ENCODE assay signal across 8 mouse cellular contexts in the genomic region with DNA sequence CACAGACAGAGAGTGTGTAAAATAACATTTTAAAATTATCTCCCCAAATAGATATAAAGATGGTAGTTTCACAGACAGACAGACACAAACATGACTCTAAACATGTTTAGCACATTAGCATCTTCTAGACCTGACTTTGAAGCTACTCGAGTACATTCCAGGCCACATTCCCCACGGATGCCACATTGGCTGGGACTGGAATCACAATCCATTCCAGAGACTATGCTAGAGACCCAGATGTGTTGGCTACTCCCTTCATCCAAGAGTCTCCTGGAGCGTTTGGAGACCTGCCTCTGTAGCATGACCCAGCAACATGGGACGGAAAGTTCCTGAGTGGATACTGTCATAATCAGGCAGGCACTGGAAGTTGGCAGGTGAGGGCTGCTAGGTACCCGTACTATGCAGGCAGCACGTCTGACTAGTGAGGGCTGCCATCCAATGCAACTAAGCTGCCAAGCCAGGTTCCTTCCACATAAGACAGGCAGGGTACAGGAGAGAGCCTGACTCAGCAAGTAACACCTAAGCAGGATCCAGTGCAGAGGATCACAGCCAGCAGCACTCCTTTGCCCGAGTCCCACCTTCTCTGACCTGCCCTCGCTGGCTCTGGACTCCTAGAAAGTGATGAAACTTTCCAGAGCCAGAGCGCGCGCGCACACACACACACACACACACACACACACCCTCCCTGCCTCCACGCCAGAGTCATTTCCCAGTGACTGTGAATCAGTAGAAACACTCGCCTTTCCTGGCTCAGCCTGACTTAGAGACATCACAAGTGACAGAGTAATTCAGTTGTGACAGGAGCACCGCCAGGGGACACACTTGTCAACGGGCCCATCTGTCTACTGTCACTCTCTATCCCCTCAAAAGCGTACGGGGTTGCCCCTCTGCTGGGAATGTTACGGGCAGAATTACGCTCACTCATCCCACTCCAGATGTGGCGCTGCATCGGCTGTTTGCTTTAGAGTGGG.
DNase-seq lines count a peak whose midpoint lies in the region; ATAC-seq lines count a peak whose summit lies in the region.

No protein-coding gene starts in this region.

- peaks cover 21% of the 10 kb centered on the region for H3K4me1 ChIP-seq in embryonic facial prominence, embryonic 15.5 days
- H3K4me1 ChIP-seq in limb, embryonic 10.5 days = peaks cover 27% of the 10 kb centered on the region
- H3K4me1 ChIP-seq in midbrain, embryonic 15.5 days = 0 out of 2 replicates have a peak, but pooled peaks cover 8% of the 10 kb centered on the region

- 29% methylated on average over 22 of the region's 22 CpGs for WGBS in embryonic facial prominence, embryonic 15.5 days
- WGBS in limb, embryonic 10.5 days = 46% methylated on average over 22 of the region's 22 CpGs
- 53% methylated on average over 22 of the region's 22 CpGs for WGBS in midbrain, embryonic 15.5 days

- H3K27me3 ChIP-seq in embryonic facial prominence, embryonic 15.5 days = no peaks in the 10 kb centered on the region
- no peaks in the 10 kb centered on the region for H3K27me3 ChIP-seq in limb, embryonic 10.5 days (ENCODE audit: low read depth, poor library complexity, severe bottlenecking)
- H3K27me3 ChIP-seq in midbrain, embryonic 15.5 days (replicated peaks) = no peaks in the 10 kb centered on the region

- no peak overlapping the region for H3K9ac ChIP-seq in embryonic facial prominence, embryonic 15.5 days
- no peak overlapping the region for H3K9ac ChIP-seq in midbrain, embryonic 15.5 days

- H3K36me3 ChIP-seq in embryonic facial prominence, embryonic 15.5 days = no peaks in the 10 kb centered on the region
- H3K36me3 ChIP-seq in limb, embryonic 10.5 days = no peaks in the 10 kb centered on the region
- no peaks in the 10 kb centered on the region for H3K36me3 ChIP-seq in midbrain, embryonic 15.5 days (replicated peaks)

- H3K9me3 ChIP-seq in embryonic facial prominence, embryonic 15.5 days (replicated peaks) = no peaks in the 10 kb centered on the region
- H3K9me3 ChIP-seq in limb, embryonic 10.5 days (replicated peaks) = no peaks in the 10 kb centered on the region
- no peaks in the 10 kb centered on the region for H3K9me3 ChIP-seq in midbrain, embryonic 15.5 days

- H3K4me2 ChIP-seq in embryonic facial prominence, embryonic 15.5 days (replicated peaks) = peak overlapping the region; percentile 44
- peak overlapping the region; percentile 17; the same call in 1 of the 2 replicates for H3K4me2 ChIP-seq in midbrain, embryonic 15.5 days

- DNase-seq in adrenal gland, adult 2 months = peak; percentile 38
- DNase-seq in adrenal gland, adult 18-20 months (ENCODE audit: low spot score in 2 of 2) = no peak
- peak; percentile 9 for DNase-seq in heart, postnatal 25 days (ENCODE audit: low spot score)
- peak; percentile 56 for DNase-seq in limb, embryonic 10.5 days (ENCODE audit: low spot score)
- no peak for DNase-seq in B cell, adult 2 months

- intact Hi-C loops in heart, postnatal 25 days (cut with DNase I) = loop anchor here (10.0 kb wide), 1 partner anchor 234 kb away; no protein-coding TSS in a partner anchor

- peak; percentile 59 for ATAC-seq in embryonic facial prominence, embryonic 15.5 days (ENCODE audit: insufficient number of reproducible peaks, low FRiP score, low TSS enrichment, low read depth)
- ATAC-seq in midbrain, embryonic 15.5 days (replicated peaks) = peak; percentile 72
- no peak for ATAC-seq in erythroid progenitor cell, adult 5-6 weeks (replicated peaks; ENCODE audit: low FRiP score, poor library complexity, severe bottlenecking)

- 0 out of 2 replicates have a peak overlapping the region, but pooled peaks have one; percentile 6 for H3K4me3 ChIP-seq in embryonic facial prominence, embryonic 15.5 days (replicated peaks)
- H3K4me3 ChIP-seq in limb, embryonic 10.5 days = peak overlapping the region; percentile 24
- no peak overlapping the region for H3K4me3 ChIP-seq in midbrain, embryonic 15.5 days

- no peak overlapping the region for H3K27ac ChIP-seq in embryonic facial prominence, embryonic 15.5 days (replicated peaks)
- H3K27ac ChIP-seq in limb, embryonic 10.5 days = peak overlapping the region; percentile 38; the same call in 1 of the 2 replicates
- no peak overlapping the region for H3K27ac ChIP-seq in midbrain, embryonic 15.5 days

Comparison
In these comparisons a context has a peak if more than half of its experiments do, and no peak if none do; other contexts are left out.
1. DNase-seq: peak in adrenal gland, adult 2 months (single experiment), heart, postnatal 25 days (single experiment) and limb, embryonic 10.5 days (single experiment); none in adrenal gland, adult 18-20 months (0 of 2) and B cell, adult 2 months (0 of 2).